Mouse (Mus musculus) embryonic fibroblast, embryonic 13.5 days (primary cell): ENCODE measurements at regions not wholly inside any gene's neighbourhood (a gene's known extent, or its start where the extent isn't known, plus 50 kb on each side); places are given as distances from the start of the nearest gene placed in this dataset.

Experiments used
- CTCF ChIP-seq: IDR thresholded peaks from 2 replicates; pipeline ENCODE4 v1.5.1; 2011; ENCODE audit warnings: mild to moderate bottlenecking, control low read depth, low read length, moderate library complexity, borderline replicate concordance; ENCODE audit not compliant: insufficient read depth
- POLR2A ChIP-seq: IDR thresholded peaks from 2 replicates; pipeline ENCODE4 v1.6.1; 2011; ENCODE audit warnings: low read depth, mild to moderate bottlenecking, control low read depth, low read length, moderate library complexity

DNA sequence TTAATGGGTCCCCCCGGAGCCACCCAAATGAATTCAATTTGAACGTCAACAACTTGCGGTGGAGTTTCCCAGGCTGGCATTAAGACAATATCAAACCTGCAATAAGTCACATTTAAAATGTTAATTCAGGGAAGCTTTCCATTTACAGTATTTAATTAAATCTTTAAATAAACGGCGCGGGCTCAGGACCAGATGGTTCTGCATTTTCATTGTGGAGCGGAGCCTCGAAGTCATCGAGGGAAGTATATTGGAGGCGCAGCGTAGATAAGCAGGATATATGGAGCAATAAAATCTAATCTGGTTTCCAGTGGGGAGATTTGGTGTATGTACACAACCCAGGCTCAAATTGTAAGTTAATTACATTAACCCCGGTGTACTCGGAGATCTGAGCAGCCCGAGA is 68.7 kb upstream of the Gm11733 start:
- TF ChIP-seq CTCF (no peak), POLR2A (no peak)
